ENCODE assay signal across 9 mouse cellular contexts in genomic region chr7:99618860-99619259, GRCm38 (mm10). TPM values are rescaled to one million over a fixed set of nuclear protein-coding genes. Genes with fewer than 3 reads are reported as not detected.
DNase-seq lines count a peak whose midpoint lies in the region; ATAC-seq and TF ChIP-seq lines count a peak whose summit lies in the region.
"Had no signal": no experiment of that assay in that cellular context is flagged by ENCODE, and none has a peak within 500 bp of the region (broad histone marks: within the 10 kb centered on the region; RNA-seq: fewer than 3 reads in every experiment).

No protein-coding gene starts in this region.

- no peak overlapping the region for H3K9ac ChIP-seq in intestine, postnatal 0 days (ENCODE audit: low read depth, low read length)
- no peak overlapping the region for H3K9ac ChIP-seq in intestine, embryonic 15.5 days
- H3K9ac ChIP-seq in limb, embryonic 11.5 days (ENCODE audit: low read length): no peak overlapping the region
- H3K9ac ChIP-seq in forebrain, embryonic 12.5 days: no peak overlapping the region
- H3K9ac ChIP-seq: liver, embryonic 13.5 days had no signal

- H3K36me3 ChIP-seq in intestine, postnatal 0 days (ENCODE audit: control insufficient read depth, insufficient read depth): no peaks in the 10 kb centered on the region
- H3K36me3 ChIP-seq in intestine, embryonic 15.5 days: no peaks in the 10 kb centered on the region
- H3K36me3 ChIP-seq in limb, embryonic 11.5 days (ENCODE audit: control insufficient read depth, insufficient read depth, low read length): no peaks in the 10 kb centered on the region
- no peaks in the 10 kb centered on the region for H3K36me3 ChIP-seq in forebrain, embryonic 12.5 days (replicated peaks)
- H3K36me3 ChIP-seq: liver, embryonic 13.5 days had no signal

- H3K4me3 ChIP-seq in intestine, postnatal 0 days (ENCODE audit: low read depth, low read length): no peak overlapping the region
- H3K4me3 ChIP-seq in intestine, embryonic 15.5 days (replicated peaks): no peak overlapping the region
- H3K4me3 ChIP-seq in limb, embryonic 11.5 days (ENCODE audit: low read depth, low read length): no peak overlapping the region
- no peak overlapping the region for H3K4me3 ChIP-seq in forebrain, embryonic 12.5 days (replicated peaks)
- H3K4me3 ChIP-seq: liver, embryonic 13.5 days had no signal

- no peak for ATAC-seq in intestine, postnatal 0 days
- ATAC-seq in intestine, embryonic 15.5 days: no peak
- ATAC-seq in limb, embryonic 11.5 days (ENCODE audit: insufficient number of reproducible peaks, low FRiP score, low TSS enrichment, low read depth): no peak
- ATAC-seq in forebrain, embryonic 12.5 days (ENCODE audit: low FRiP score): no peak

- peaks cover 10% of the 10 kb centered on the region; the same call in 1 of the 2 replicates for H3K27me3 ChIP-seq in intestine, postnatal 0 days (replicated peaks; ENCODE audit: control insufficient read depth, insufficient read depth, low read length)
- peaks cover 7% of the 10 kb centered on the region for H3K27me3 ChIP-seq in intestine, embryonic 15.5 days (replicated peaks)
- peaks cover 8% of the 10 kb centered on the region; the same call in 1 of the 2 replicates for H3K27me3 ChIP-seq in limb, embryonic 11.5 days (ENCODE audit: control insufficient read depth, insufficient read depth, low read length)
- H3K27me3 ChIP-seq in forebrain, embryonic 12.5 days: peaks cover 28% of the 10 kb centered on the region

- H3K9me3 ChIP-seq in intestine, postnatal 0 days (ENCODE audit: control insufficient read depth): no peaks in the 10 kb centered on the region
- no peaks in the 10 kb centered on the region for H3K9me3 ChIP-seq in intestine, embryonic 15.5 days
- no peaks in the 10 kb centered on the region for H3K9me3 ChIP-seq in limb, embryonic 11.5 days (ENCODE audit: control insufficient read depth, low read length)
- no peaks in the 10 kb centered on the region for H3K9me3 ChIP-seq in forebrain, embryonic 12.5 days
- H3K9me3 ChIP-seq: liver, embryonic 13.5 days had no signal

- DNase-seq in A20 (ENCODE audit: low read depth, low spot score): peak; percentile 52
- DNase-seq in ES-CJ7 (ENCODE audit: low read depth, low spot score): peak; percentile 18
- peak; percentile 49 to 75 for DNase-seq in cerebellum, postnatal 25 days
- peak; percentile 44 for DNase-seq in limb, embryonic 11.5 days (ENCODE audit: low spot score)
- no peak for DNase-seq in neural tube, embryonic 10.5 days (ENCODE audit: extremely low spot score, low spot score)
- DNase-seq: liver, embryonic 13.5 days had no signal

- H3K4me2 ChIP-seq in intestine, postnatal 0 days (replicated peaks; ENCODE audit: low read depth): no peak overlapping the region
- no peak overlapping the region for H3K4me2 ChIP-seq in intestine, embryonic 15.5 days (replicated peaks)
- no peak overlapping the region for H3K4me2 ChIP-seq in limb, embryonic 11.5 days (ENCODE audit: low read depth, severe bottlenecking)
- H3K4me2 ChIP-seq in forebrain, embryonic 12.5 days: no peak overlapping the region
- H3K4me2 ChIP-seq: liver, embryonic 13.5 days had no signal

- peak; percentile 79 for TF ChIP-seq CTCF in intestine, postnatal 0 days (IDR thresholded peaks at IDR 0.05; ENCODE audit: low read depth)

- WGBS in intestine, postnatal 0 days: 6% methylated on average over 3 of the region's 3 CpGs
- 6% methylated on average over 3 of the region's 3 CpGs for WGBS in intestine, embryonic 15.5 days
- 11% methylated on average over 3 of the region's 3 CpGs for WGBS in limb, embryonic 11.5 days
- WGBS in forebrain, embryonic 12.5 days: 7% methylated on average over 3 of the region's 3 CpGs

- no peaks in the 10 kb centered on the region for H3K4me1 ChIP-seq in intestine, postnatal 0 days (replicated peaks; ENCODE audit: control insufficient read depth, insufficient read depth, low read length)
- no peaks in the 10 kb centered on the region for H3K4me1 ChIP-seq in intestine, embryonic 15.5 days (replicated peaks)
- H3K4me1 ChIP-seq in limb, embryonic 11.5 days (ENCODE audit: control insufficient read depth, insufficient read depth, low read length): no peaks in the 10 kb centered on the region
- H3K4me1 ChIP-seq in forebrain, embryonic 12.5 days: peaks cover 6% of the 10 kb centered on the region; the same call in 1 of the 2 replicates
- H3K4me1 ChIP-seq: liver, embryonic 13.5 days had no signal

- H3K27ac ChIP-seq in intestine, postnatal 0 days (ENCODE audit: low read depth, low read length): no peak overlapping the region
- no peak overlapping the region for H3K27ac ChIP-seq in intestine, embryonic 15.5 days
- no peak overlapping the region for H3K27ac ChIP-seq in limb, embryonic 11.5 days (replicated peaks; ENCODE audit: low read depth, low read length)
- no peak overlapping the region for H3K27ac ChIP-seq in forebrain, embryonic 12.5 days
- H3K27ac ChIP-seq: liver, embryonic 13.5 days had no signal

RNA-seq across cellular contexts. Expression of gene Tpbgl, which starts 8.0 kb away (rescaled TPM):
- polyA plus RNA-seq in intestine, postnatal 0 days (2015; fragmentation: Nextera tagmentation; extraction: Ambion mirVana): 1.4 and 1.9 TPM in 2 replicates
- polyA plus RNA-seq in intestine, embryonic 15.5 days (2015; fragmentation: Nextera tagmentation; extraction: Ambion mirVana): 1.3 and 1.4 TPM in 2 replicates
- polyA plus RNA-seq in limb, embryonic 11.5 days (2014; fragmentation: Nextera tagmentation; extraction: Ambion mirVana): 0.12 and 0.13 TPM in 2 replicates
- polyA plus RNA-seq in forebrain, embryonic 12.5 days (2016; fragmentation: Nextera tagmentation; extraction: Ambion mirVana): 0.38 and 0.53 TPM in 2 replicates
